Mouse (Mus musculus): ENCODE measurements around the gene 5730522E02Rik. TPM values are rescaled to one million over a fixed set of nuclear protein-coding genes. Genes with fewer than 3 reads are reported as not detected.

The 5730522E02Rik gene
- not detected for total RNA-seq (2023)

DNA sequence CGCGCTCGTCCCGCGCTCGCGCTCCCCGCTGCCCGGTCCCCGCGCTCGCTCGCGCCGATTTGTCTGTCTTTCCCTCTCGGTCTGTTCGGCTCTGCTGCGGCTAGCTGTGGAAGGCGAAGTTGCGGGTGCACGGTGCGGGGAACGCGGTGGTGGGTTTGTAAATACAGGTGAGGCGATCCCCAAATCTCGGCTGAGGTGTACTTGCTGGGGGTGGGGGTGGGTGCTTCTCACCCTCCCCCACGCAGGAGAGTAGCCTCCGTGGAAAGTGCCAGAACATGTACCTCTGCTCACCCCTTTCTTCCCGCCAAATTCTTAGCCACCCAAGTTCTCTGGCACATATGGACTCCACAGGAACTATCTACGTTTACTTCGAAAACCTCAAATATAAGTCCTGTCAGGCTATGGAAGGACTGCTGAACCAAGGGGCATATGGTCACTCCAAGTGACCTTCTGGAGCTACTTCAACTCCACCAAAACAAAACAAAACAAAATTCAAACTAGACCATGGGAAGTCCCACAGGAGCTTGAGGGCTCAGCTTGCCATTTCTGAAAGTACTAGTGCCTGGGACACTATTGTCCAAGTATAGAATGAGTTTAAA lies at the start of gene 5730522E02Rik:
Gene 5730522E02Rik (minus strand): TSS at position 182 of the 599 bp plus-strand sequence.

Other genes with a start within 250 kb of the 5730522E02Rik start
- 10 to 100 TPM; 11.4 to 12.2 TPM for gene Fancl, start 175.4 kb upstream of the 5730522E02Rik start, total RNA-seq (2023)

All from neutrophil, adult 83 days (primary cell).